Mouse (Mus musculus): Measurements from ENCODE around the gene Meaf6.

Meaf6 gene

GRCm38 (mm10) chr4:125144211-125144610, 59.3 kb downstream of the Meaf6 start:
- no peak for DNase-seq (ENCODE audit: low read depth, low spot score)

- no peak for DNase-seq (ENCODE audit: low read depth, low spot score)
Measured at GRCm38 (mm10) chr4:125144627-125145026, 59.7 kb downstream of the Meaf6 start.

DNA sequence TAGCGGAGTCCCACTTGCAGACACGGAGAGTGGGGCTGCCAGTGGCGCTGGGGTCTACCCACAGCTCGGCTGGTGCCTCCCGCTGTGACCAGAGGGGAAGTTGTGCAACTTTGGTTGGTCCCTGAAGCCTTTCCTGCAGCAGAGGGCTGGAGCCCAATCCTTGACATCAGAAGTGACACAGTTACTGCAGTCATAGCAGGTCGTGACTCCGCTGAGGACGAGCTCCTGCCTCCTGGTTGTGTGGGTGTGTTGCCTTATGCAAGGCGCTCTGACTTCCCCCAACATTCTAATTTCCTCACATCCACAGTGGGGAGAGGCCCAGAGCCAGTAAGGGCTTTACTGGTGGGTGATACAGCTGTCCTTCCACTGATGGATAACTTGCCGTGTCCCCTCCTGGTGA, 60.3 kb downstream of the Meaf6 start:
- no peak for DNase-seq (ENCODE audit: low read depth, low spot score)

DNA sequence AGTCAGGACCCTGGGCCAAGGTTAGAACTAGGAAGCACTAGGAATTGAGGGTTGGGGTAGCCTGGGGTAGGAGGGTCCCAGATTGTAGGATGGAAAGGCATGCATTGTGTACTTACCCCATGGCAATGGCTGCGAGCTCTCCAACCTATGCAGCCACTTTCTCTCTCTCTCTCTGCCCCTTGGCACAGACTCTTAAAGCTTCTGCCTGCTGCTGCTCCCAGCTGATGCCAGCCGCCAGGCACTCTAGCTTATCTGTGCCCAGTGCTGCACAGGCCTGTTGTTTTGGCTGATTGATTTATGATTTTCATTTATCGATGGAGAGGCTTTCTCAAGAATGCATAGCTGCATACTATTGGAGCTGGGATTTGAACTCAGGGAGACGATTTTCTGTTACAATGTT, 63.0 kb downstream of the Meaf6 start:
- DNase-seq (ENCODE audit: low read depth, low spot score): no peak

GRCm38 (mm10) chr4:125149460-125149859, 64.5 kb downstream of the Meaf6 start:
- no peak for DNase-seq (ENCODE audit: low read depth, low spot score)

DNA sequence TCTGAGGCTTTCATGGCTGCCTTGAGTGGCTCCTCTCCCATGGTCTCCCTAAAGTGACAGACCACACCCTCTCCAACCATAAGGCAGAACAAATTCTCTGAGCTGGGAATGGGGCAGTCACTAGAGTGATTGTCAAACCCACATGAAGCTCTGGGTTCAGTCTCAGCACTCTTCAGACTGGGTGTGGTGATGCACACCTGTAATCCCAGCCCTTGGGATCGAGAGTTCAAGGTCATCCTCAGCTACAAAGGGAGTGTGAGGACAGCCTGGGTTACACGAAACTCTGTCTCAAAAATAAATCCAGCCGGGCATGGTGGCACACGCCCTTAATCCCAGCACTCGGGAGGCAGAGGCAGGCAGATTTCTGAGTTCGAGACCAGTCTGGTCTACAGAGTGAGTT, 67.5 kb downstream of the Meaf6 start:
- no peak for DNase-seq (ENCODE audit: low read depth, low spot score)

DNA sequence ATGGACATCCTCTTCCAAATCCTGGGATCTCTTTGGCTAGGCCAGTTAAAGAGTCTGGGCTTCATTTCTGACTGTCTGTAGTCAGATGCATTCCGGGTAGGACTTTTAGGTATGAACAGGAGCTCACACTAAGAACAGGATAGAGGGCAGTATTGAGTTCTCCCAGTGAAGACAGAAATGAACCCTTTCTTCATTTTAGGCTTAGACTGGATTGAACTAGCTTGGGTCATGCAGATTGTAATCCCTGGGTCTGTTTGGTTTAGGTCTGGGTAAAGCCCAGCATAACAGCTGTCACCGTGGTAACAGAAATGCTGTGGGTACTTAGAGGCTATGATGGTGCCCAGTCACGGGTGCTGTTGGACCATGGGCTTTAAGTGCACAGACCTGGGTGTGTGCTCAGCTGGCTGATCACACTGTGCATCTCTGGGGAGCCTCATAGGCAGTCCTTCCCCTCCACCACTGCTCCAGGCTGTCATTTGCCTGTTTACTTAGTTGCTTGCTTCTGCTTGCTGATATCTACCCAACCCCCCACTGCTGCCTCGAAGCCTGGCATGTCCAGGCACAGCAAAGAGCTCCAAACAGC, 68.8 kb downstream of the Meaf6 start:
- no peak for DNase-seq (ENCODE audit: low read depth, low spot score)

- no peak for DNase-seq (ENCODE audit: low read depth, low spot score)
Measured at GRCm38 (mm10) chr4:125155646-125156045, 70.7 kb downstream of the Meaf6 start.

- DNase-seq (ENCODE audit: low read depth, low spot score): no peak
Measured at GRCm38 (mm10) chr4:125157322-125157721, 72.4 kb downstream of the Meaf6 start.

DNA sequence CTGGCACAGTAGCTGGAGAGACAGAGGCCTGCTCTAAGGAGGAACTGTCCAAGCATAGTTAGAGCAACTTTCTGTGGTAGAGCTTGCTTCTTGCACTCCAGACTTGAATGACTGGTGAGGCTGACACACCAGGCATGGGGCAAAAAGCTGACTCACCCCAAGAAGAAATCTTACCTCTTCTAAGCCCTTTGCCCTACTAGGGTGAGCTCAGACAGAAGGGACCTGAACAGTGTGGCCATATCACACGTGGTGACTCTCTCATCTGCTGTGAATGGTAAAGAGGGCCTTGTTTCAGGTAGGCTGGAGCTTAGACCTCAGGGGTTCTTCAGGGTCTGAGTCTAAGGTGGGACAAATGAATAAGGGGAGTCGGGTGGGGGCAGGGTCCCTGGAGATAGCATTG, 73.1 kb downstream of the Meaf6 start:
- no peak for DNase-seq (ENCODE audit: low read depth, low spot score)

GRCm38 (mm10) chr4:125158581-125159317, 73.8 kb downstream of the Meaf6 start:
- DNase-seq (ENCODE audit: low read depth, low spot score): no peak

- DNase-seq (ENCODE audit: low read depth, low spot score): peak; percentile 78
Measured at GRCm38 (mm10) chr4:125160320-125160950, 75.5 kb downstream of the Meaf6 start.

GRCm38 (mm10) chr4:125160951-125161331, 76.0 kb downstream of the Meaf6 start:
- DNase-seq (ENCODE audit: low read depth, low spot score): no peak

DNA sequence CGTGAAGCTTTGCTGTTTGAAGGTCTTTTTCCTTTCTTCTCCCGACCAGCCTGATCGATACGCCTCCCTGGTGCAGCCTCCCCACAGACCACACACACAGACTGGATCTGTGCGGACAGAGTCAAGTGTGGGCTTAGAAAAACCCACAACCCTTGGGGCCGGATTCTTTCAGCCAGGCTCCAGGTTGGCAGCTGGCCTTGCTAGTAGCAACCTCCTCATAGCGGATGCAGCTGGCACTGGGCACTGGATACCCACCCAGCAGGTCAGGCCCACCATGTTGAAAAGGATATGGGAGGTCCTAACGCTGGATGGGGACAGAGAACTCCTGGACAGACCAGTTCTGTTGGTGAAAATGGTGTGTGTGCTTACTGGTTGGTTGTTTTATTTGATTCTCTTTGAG, 76.5 kb downstream of the Meaf6 start:
- DNase-seq (ENCODE audit: low read depth, low spot score): no peak

GRCm38 (mm10) chr4:125162701-125163100, 77.8 kb downstream of the Meaf6 start:
- DNase-seq (ENCODE audit: low read depth, low spot score): no peak
